Mouse (Mus musculus) lung, embryonic 16.5 days (tissue): ENCODE results near the gene Camta1. TPM values are rescaled to one million over a fixed set of nuclear protein-coding genes. Genes with fewer than 3 reads are reported as not detected.
A peak's percentile ranks its signal among the peaks of the same experiment; 100 is the strongest.

ENCODE experiments used
- ATAC-seq: fragments of 200-750 bp; cut with Nextera tagmentation; 2 replicates; pipeline ENCODE4 v1.8.0; 2017; ENCODE audit warnings: low read depth, mild to moderate bottlenecking, moderate library complexity
- H3K27ac ChIP-seq: fragments of 300-500 bp; sonication (generic); 2 replicates; pipeline ENCODE4 v1.5.1; 2014; ENCODE audit warnings: mild to moderate bottlenecking, control low read depth, low read length
- H3K27me3 ChIP-seq: fragments of 300-500 bp; sonication (generic); 2 replicates; pipeline ENCODE4 v1.6.1; 2014; ENCODE audit warnings: low read depth, low read length, mixed read lengths; ENCODE audit not compliant: control insufficient read depth, insufficient read depth
- H3K36me3 ChIP-seq: fragments of 300-500 bp; sonication (generic); 2 replicates; pipeline ENCODE4 v1.6.1; 2014; ENCODE audit warnings: low read length; ENCODE audit not compliant: control insufficient read depth, insufficient read depth
- H3K4me1 ChIP-seq: fragments of 300-500 bp; sonication (generic); replicated peaks from 2 replicates; pipeline ENCODE4 v1.6.1; 2014; ENCODE audit warnings: low read length, mixed read lengths; ENCODE audit not compliant: control insufficient read depth, insufficient read depth
- H3K4me2 ChIP-seq: fragments of 300-500 bp; sonication (generic); 2 replicates; pipeline ENCODE4 v1.6.1; 2014; ENCODE audit warnings: low read depth, low read length, control low read depth
- H3K4me3 ChIP-seq: fragments of 300-500 bp; sonication (generic); 2 replicates; pipeline ENCODE4 v1.5.1; 2014; ENCODE audit warnings: mild to moderate bottlenecking, low read length, control low read depth
- H3K9ac ChIP-seq: fragments of 300-500 bp; sonication (generic); 2 replicates; pipeline ENCODE4 v1.6.1; 2014; ENCODE audit warnings: low read length, control low read depth
- H3K9me3 ChIP-seq: fragments of 300-500 bp; sonication (generic); 2 replicates; pipeline ENCODE4 v1.6.1; 2016; ENCODE audit warnings: low read length; ENCODE audit not compliant: control insufficient read depth
- WGBS: fragments of 180-500 bp; shearing (Covaris S2); extraction: QIAGEN DNeasy Blood & Tissue Kit; methylation state at CpG from one replicate; pipeline ENCODE4 v1.1.7; 2014; 5-methylcytosine and 5-hydroxymethylcytosine counted together
- polyA plus RNA-seq: library from polyadenylated mRNA; unstranded; fragments of >200 nt; fragmentation: Nextera tagmentation; extraction: Ambion mirVana; gene quantifications from 2 replicates; pipeline ENCODE4 v1.2.1, GENCODE M21; 2015

The Camta1 gene
- polyA plus RNA-seq, 1 experiment from 2014 or later: 89.4 TPM

DNA sequence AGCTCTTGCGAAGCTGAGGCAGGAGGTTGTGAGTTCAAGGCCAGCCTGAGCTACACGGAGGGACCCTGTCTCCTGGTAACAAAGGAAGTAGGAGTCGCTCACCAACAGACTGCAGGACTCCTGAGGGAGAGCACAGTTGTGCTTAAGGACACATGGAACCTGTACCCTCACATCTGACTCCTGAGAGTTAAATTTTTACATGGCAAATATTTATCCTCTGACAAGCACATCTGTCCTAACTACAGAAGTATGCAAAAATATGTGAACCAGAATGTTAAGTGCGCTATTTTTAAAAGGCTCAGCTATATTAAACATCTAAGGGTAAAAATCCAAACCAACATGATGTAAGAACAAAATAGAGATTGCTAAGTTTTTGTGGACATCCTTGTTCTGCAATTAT lies 56.0 kb downstream of the Camta1 start:
- Histone ChIP-seq H3K9me3 (no peaks in the 10 kb centered on the region), H3K4me1 (peaks cover 14% of the 10 kb centered on the region; the same call in 1 of the 2 replicates), H3K27ac (peak overlapping the region; percentile 28), H3K4me3 (no peak overlapping the region), H3K36me3 (no peaks in the 10 kb centered on the region), H3K9ac (no peak overlapping the region), H3K4me2 (no peak overlapping the region), H3K27me3 (no peaks in the 10 kb centered on the region)
- ATAC-seq: peak; percentile 69
- 51% methylated on average over 4 of the region's 4 CpGs for WGBS

DNA sequence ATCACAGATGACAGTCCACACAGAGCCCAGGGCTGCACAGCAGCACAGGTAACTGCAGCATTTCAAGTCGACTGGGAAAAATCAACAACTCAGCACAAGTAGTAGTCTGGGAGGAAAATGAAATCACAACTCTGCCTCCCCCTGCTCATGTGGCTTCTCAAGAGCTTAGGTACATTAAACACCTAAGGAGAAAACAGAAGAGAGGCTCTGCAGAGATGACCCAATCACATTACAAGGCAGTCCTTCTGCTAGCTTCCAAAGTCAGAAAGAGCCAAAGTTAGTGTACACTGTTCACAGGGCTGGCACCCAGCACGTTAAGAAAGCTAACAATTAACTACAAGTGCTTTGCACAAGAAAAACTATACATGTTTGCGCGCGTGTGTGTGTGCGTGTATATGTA lies 56.6 kb downstream of the Camta1 start:
- peak; percentile 86 for ATAC-seq
- Histone ChIP-seq H3K9me3 (no peaks in the 10 kb centered on the region), H3K4me2 (no peak overlapping the region), H3K4me1 (peaks cover 14% of the 10 kb centered on the region; the same call in 1 of the 2 replicates), H3K9ac (no peak overlapping the region), H3K27me3 (no peaks in the 10 kb centered on the region), H3K36me3 (no peaks in the 10 kb centered on the region), H3K27ac (peak overlapping the region; percentile 61), H3K4me3 (no peak overlapping the region)
- WGBS: 61% methylated on average over 6 of the region's 6 CpGs

DNA sequence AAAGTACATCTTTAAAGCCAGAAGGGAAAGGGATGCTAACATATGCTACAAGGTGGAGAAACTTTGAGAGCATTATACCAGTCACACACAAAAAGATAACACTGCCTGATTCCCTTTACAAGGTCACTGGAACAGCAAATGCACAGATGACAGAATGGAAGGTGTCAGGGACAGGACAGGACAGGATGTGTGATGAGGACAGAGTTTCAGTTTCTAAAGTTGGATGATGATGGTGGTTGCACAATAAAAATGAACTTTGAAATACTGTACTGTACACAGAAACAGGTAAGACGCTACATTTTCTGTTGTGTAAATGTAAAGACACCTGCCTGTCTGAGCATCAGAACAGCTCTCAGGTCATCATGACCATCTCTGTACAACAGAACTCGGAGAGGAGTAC lies 57.5 kb downstream of the Camta1 start:
- 73% methylated on average over 2 of the region's 2 CpGs for WGBS
- Histone ChIP-seq H3K9ac (no peak overlapping the region), H3K9me3 (no peaks in the 10 kb centered on the region), H3K4me2 (no peak overlapping the region), H3K4me3 (no peak overlapping the region), H3K4me1 (peaks cover 14% of the 10 kb centered on the region; the same call in 1 of the 2 replicates), H3K27ac (peak overlapping the region; percentile 40; the same call in 1 of the 2 replicates), H3K27me3 (no peaks in the 10 kb centered on the region), H3K36me3 (no peaks in the 10 kb centered on the region)
- no peak for ATAC-seq

DNA sequence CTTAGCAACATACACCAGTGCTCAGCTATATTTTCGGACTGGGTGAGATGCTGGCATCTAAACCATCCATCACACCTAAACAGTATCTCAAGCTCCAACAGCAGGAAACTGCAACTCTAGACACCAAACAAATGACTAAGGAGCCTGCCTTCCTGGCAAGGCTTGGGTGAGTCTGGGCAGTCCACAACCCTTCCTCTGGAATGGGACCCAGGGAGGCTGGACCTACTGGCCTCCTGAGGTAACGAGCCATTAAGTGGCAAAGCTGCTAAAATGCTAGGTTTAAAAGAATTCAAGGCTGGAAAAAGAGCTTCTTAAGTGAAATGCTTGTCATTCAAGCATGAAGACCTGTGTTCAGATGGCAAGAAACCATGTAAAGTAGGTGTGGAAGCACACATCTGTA lies 63.0 kb downstream of the Camta1 start:
- ATAC-seq: no peak
- Histone ChIP-seq H3K27ac (no peak overlapping the region), H3K4me3 (no peak overlapping the region), H3K27me3 (no peaks in the 10 kb centered on the region), H3K4me1 (peaks cover 8% of the 10 kb centered on the region; the same call in 1 of the 2 replicates), H3K4me2 (no peak overlapping the region), H3K9ac (no peak overlapping the region), H3K9me3 (no peaks in the 10 kb centered on the region), H3K36me3 (no peaks in the 10 kb centered on the region)
- WGBS: 67% methylated on average over 2 of the region's 2 CpGs

DNA sequence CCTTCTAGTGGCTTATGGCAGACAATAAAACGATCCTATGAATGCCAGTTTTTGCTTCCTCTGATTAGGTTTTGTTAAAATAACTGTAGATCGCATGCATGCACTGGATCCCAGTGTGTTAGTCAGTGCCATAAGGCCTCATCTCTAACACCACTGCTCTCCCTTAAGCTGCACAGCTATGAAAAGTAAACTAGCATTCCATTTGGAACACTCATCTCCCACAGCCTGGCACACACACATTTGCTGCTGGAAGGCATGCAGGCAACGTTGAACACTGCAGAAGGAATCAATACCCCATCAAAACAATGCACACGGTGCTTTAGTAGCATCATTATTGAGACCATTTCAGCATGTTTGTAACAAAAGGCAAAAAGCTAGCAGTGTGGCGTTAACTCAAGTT lies 68.0 kb downstream of the Camta1 start:
- Histone ChIP-seq H3K4me1 (peaks cover 4% of the 10 kb centered on the region; the same call in 1 of the 2 replicates), H3K27ac (no peak overlapping the region), H3K27me3 (no peaks in the 10 kb centered on the region), H3K4me2 (no peak overlapping the region), H3K4me3 (no peak overlapping the region), H3K36me3 (no peaks in the 10 kb centered on the region), H3K9ac (no peak overlapping the region), H3K9me3 (no peaks in the 10 kb centered on the region)
- WGBS: 76% methylated on average over 5 of the region's 5 CpGs
- no peak for ATAC-seq

DNA sequence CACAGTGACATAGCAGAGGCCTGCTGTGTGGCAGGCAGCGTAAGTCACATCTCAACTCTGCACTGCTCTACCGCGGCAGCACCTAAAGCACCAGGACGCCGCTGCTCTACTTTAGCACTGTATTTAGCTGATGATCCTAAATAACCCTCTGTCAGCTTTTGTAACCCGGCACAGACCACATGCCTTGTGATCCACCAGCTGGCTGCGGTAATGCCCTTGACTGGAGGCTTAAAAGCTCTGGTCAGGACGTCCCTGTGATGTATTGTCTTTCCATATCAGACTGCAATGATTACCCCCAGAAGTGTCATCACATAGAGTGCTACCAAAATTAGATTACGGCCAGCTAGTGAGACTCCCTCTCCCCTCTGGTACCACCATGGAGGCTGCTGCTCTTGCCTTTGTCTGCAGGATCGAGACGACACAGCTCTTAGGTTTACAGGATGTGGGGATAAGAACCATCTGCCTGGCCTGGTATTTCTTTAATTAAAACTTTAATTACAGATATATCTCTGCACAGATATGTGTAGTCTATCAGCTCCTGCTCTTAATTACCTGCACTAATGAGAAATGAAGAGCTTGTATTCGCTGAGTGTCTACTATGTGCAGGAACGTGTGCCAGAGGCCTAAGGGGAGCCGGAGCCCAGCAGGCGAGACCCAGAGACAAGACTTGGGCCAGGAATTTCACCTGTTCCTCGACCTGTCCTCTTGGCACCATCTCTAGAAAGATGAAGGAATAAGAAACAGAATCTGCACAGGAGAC lies 74.5 kb downstream of the Camta1 start:
- H3K27ac ChIP-seq: no peak overlapping the region
- 88% methylated on average over 16 of the region's 16 CpGs for WGBS
- H3K4me1 ChIP-seq: no peaks in the 10 kb centered on the region
- H3K4me3 ChIP-seq: no peak overlapping the region
- no peak for ATAC-seq
- H3K27me3 ChIP-seq: no peaks in the 10 kb centered on the region
- H3K9me3 ChIP-seq: no peaks in the 10 kb centered on the region
- H3K9ac ChIP-seq: no peak overlapping the region
- H3K4me2 ChIP-seq: no peak overlapping the region
- H3K36me3 ChIP-seq: no peaks in the 10 kb centered on the region

DNA sequence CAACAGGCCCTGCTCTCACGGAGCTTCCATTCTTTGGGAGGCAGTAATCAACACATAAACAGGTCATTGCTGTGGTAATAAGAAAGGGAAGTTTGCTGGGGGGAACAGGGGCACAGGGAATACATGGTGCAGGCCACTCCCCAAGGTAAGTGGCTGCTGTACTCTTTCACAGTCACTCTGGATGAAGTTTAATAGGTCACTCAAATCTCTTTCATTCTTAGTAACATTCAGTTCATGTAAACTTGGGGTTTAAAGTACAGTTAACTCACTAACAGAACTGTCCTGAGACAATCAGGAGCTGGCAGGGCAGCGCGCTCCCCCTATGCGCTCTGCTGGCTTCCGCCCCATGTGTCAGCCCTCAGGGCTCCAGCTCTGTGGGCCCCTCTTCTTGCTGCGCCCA lies 81.2 kb downstream of the Camta1 start:
- no peak overlapping the region for H3K27ac ChIP-seq
- no peak for ATAC-seq
- WGBS: 87% methylated on average over 6 of the region's 6 CpGs
- no peaks in the 10 kb centered on the region for H3K9me3 ChIP-seq
- peaks cover 6% of the 10 kb centered on the region for H3K4me1 ChIP-seq
- no peak overlapping the region for H3K9ac ChIP-seq
- H3K36me3 ChIP-seq: no peaks in the 10 kb centered on the region
- no peak overlapping the region for H3K4me3 ChIP-seq
- no peaks in the 10 kb centered on the region for H3K27me3 ChIP-seq
- H3K4me2 ChIP-seq: no peak overlapping the region

DNA sequence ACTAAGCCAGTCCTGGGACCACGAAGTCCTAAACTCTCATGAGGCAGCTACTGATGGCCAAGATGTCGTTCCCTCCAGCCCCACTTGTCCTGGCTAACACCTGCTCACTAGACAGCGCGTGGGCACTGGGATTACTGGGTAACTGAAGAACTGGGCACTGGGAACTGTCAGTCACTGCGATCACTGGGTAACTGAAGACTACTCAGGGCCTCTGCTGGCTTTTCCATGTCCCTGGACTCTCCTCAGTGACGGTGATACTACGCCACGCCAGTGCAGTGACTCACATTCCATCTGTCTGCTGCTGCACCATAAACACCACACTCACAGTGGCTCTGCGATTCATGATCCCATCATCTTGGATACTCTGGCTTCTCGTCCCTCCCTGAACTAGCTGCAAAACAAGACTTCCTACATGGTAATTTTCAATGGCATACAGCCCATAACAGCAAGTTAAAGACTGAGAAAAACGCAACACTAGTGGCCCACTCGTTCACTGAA lies 81.7 kb downstream of the Camta1 start:
- Histone ChIP-seq H3K27ac (no peak overlapping the region), H3K36me3 (no peaks in the 10 kb centered on the region), H3K4me3 (no peak overlapping the region), H3K9me3 (no peaks in the 10 kb centered on the region), H3K4me2 (no peak overlapping the region), H3K4me1 (peaks cover 6% of the 10 kb centered on the region), H3K27me3 (no peaks in the 10 kb centered on the region), H3K9ac (no peak overlapping the region)
- ATAC-seq: no peak
- WGBS: 87% methylated on average over 12 of the region's 12 CpGs

DNA sequence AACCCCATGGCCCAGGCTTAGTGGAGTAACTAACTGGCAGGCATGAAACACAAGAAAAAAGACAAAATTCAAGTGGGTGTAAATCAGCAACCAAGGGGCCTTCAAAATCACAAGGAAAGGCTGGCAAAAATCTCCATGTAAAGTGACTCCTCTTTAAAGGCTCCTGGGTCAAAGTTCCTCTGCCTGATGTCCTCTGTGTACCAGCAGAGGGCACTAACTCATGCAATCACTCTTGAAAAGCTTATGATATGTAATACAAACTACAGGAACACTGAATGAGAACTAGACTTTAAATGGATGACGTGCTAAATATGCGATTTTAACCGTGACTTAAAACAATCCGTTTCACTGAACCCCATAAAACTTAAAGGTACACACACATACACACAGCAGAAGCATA lies 83.2 kb downstream of the Camta1 start:
- Histone ChIP-seq H3K4me1 (peaks cover 6% of the 10 kb centered on the region), H3K27me3 (no peaks in the 10 kb centered on the region), H3K9me3 (no peaks in the 10 kb centered on the region), H3K9ac (no peak overlapping the region), H3K4me3 (no peak overlapping the region), H3K36me3 (no peaks in the 10 kb centered on the region), H3K27ac (peak overlapping the region; percentile 57; the same call in 1 of the 2 replicates), H3K4me2 (no peak overlapping the region)
- no peak for ATAC-seq
- WGBS: 55% methylated on average over 4 of the region's 4 CpGs
